Mouse (Mus musculus) CD8-positive naive resting alpha-beta T cell, adult 2 months (primary cell): ENCODE results near the gene Gbp6.
"Not testable (repeated sequence)": the region's sequence is repeated elsewhere in the genome, so short reads cannot be mapped to it uniquely, and the experiment has no call there.

ENCODE experiments used
- DNase-seq, 2 experiments: peaks; one replicate each; pipeline ENCODE4 v3.0.0; 2022; ENCODE audit warnings: low read depth in 2 of 2, low spot score in 2 of 2

The Gbp6 gene

GRCm38 (mm10) chr5:105293226-105294165 is at the start of gene Gbp6, which contains the start of gene Gm43302:
Gene Gbp6, minus strand, starts transcription at chr5:105293698.
Gene Gm43302, minus strand, starts transcription at chr5:105293695.
- peak in 1 of 2 experiments; percentile 18 for DNase-seq

- no peak for DNase-seq
Measured at GRCm38 (mm10) chr5:105341281-105341680, 47.8 kb upstream of the Gbp6 start.

- peak in 1 of 2 experiments; percentile 16 for DNase-seq
Measured at GRCm38 (mm10) chr5:105322543-105322942, 29.0 kb upstream of the Gbp6 start.

- DNase-seq = no peak
Measured at GRCm38 (mm10) chr5:105310941-105311340, 17.4 kb upstream of the Gbp6 start.

DNA sequence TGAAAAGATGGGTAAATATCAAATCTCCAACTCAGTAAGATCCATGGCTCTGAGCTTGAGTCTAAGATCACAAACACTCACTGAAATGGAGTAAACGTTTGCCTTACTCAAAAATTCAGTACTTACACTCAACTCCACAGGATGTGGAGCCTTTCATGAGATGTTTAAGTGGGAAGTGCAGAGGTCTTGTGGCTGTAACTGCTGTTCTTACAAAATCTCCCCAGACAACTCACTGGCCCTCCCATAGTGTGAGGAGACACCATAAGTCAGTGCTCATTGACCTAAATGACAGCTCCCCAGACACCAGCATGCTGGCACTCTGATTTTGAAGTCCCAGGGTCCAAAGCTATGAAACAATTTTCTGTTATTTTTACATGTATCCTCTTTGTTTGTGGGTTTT is 15.7 kb upstream of the Gbp6 start:
- DNase-seq = not testable (repeated sequence)

DNA sequence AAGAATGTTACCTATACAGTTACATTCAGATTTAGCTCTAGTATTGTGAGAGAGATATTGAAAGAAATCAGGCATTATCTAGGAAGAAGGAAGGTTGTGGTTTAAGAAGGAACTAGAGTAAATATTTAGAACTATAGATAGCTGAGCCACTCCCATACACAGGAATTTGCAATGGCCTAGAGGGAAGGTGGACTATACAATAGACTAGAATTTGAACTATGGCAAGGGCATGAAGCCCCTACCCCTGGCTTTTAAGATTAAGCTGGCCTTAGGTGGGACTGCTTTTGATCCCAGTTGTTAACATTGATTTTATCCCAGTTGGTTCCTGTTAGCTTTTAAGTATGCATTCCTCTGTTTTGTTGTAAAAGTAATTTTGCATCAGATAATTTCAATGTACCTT is 13.4 kb upstream of the Gbp6 start:
- not testable (repeated sequence) for DNase-seq

DNA sequence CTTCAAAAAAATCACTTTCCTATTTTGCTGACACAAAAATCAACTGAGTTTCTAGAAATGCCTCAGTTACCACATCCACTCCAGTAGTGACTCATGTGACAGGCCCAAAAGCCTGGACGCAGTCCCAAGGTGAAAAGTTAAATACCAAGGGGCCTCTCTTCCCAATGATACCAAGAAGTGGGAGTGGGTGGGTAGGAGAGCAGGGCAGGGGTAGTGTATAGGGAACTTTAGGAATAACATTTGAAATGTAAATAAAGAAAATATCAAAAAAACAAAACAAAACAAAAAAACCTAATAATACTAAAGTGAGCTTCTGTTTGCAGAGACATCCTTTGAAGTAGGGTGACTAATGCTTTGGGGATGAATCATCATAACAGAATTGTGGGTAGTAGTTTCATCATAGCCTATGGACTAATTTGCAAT is 12.7 kb upstream of the Gbp6 start:
- no peak for DNase-seq

GRCm38 (mm10) chr5:105305671-105306070 is 12.2 kb upstream of the Gbp6 start:
- not testable (repeated sequence) for DNase-seq

DNA sequence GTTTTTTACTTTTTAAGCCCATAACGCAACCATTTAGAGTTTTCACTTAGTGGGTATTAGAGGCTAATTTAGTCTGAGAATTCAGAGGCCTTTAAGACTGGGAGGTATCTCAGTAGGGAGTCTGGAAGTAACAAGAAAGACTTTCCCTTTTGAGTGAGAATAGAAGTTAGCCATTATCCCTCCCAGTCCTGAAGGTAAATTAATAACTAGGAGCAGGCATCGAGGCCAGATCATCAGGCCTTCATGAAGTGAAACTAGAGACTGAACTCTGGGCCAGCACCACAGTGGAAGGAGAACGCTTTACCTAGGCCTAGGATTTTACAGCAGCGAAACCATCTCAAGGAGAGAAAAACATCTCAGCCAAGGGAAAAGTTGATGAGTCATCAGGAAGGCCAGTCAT is 8.5 kb upstream of the Gbp6 start:
- no peak for DNase-seq

DNA sequence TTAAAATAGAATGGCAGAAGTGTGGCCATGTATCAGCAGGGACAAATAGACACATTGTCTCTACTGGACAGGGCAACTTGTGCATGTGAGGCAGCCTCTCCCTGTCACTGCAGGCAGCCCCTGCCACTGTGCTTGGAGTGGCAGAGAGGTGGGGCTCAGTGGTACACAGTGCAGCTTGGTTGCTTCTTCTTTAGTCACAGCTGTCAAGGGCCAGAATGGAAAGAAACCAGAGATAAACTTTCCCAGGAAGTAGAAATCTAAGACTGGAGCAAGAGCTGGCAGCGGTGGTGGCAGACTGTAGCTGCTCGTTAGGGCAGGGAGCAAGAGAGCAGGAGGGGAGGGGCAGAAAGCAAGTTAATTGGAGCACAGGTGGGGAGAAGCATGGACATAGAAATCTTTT is 8.0 kb upstream of the Gbp6 start:
- no peak for DNase-seq

DNA sequence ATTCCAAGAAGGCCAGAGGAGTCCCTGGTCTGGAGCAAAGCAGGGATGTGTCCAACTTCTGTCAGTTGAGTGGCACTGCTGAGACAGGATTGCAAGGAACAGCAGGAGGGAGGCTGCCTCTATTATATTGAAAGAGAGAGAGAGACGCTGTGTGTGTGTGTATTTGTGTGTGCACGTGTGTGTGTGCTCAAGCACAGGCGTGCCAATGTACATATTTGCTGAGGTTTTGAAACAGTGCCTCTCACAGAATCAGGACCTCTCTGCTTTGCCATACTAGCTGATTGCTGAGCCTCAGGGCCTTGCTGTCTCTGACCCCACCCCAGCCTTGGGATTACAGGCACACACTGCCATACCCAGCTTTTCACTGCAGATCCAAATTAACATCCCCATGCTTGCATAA is 2.2 kb upstream of the Gbp6 start:
- DNase-seq = no peak

GRCm38 (mm10) chr5:105292492-105292891 is 1.0 kb downstream of the Gbp6 start:
- DNase-seq = no peak

DNA sequence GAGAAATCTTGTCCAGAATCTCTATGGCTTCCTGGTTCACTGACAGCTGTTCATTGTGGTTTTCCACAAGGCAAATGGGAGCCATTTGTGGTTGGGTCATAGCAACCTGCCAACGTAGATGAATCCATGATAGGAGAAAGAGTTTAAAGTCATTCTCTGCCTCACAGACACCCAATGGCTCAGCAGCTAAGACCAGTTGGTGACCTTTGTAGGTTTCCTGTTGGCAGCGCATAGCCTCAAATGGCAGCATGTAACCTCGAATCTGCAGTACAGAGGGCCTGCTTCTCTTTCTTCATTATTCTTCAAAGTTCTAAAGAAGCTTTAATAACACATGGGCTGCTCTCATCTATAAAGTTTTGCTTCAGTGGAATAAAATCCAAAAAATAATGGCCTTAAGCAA is 2.6 kb downstream of the Gbp6 start:
- DNase-seq = not testable (repeated sequence)

GRCm38 (mm10) chr5:105260673-105261072 is 32.8 kb downstream of the Gbp6 start:
- DNase-seq = not testable (repeated sequence)

- no peak for DNase-seq
Measured at GRCm38 (mm10) chr5:105252491-105252890, 41.0 kb downstream of the Gbp6 start.

GRCm38 (mm10) chr5:105244741-105245140 is 48.8 kb downstream of the Gbp6 start:
- not testable (repeated sequence) for DNase-seq

DNA sequence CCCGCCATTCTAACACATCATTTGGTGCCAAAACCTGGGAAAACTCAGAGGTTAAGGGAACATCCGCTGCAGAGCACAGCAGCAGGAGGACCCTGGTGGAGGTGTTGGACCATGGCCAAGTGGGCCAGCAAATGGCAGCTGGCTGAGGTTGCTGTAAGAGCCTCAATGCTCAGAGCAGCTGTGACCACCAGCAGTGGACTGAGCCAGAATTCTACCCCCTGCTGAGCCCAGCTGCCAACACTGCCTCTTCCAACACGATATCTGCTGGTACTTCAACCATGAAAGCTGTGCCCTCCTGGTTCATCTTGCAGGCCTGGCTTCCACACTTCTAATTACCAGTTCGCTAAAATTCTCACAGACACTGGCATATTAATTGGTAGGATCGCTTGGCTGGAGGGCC is 52.5 kb downstream of the Gbp6 start:
- DNase-seq = not testable (repeated sequence)

GRCm38 (mm10) chr5:105239483-105240047 is 53.9 kb downstream of the Gbp6 start, which contains the start of gene Gbp10:
Gene Gbp10, minus strand, starts transcription at chr5:105239533.
- peak; percentile 8 to 14 for DNase-seq

GRCm38 (mm10) chr5:105238402-105238801 is 55.1 kb downstream of the Gbp6 start:
- DNase-seq = not testable (repeated sequence)

DNA sequence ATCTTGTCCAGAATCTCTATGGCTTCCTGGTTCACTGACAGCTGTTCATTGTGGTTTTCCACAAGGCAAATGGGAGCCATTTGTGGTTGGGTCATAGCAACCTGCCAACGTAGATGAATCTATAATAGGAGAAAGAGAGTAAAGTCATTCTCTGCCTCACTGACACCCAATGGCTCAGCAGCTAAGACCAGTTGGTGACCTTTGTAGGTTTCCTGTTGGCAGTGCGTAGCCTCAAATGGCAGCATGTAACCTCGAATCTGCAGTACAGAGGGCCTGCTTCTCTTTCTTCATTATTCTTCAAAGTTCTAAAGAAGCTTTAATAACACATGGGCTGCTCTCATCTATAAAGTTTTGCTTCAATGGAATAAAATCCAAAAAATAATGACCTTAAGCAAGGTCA is 57.5 kb downstream of the Gbp6 start:
- not testable (repeated sequence) for DNase-seq
